Mouse (Mus musculus): ENCODE results near the gene Gm19345.

Gm19345 gene

DNA sequence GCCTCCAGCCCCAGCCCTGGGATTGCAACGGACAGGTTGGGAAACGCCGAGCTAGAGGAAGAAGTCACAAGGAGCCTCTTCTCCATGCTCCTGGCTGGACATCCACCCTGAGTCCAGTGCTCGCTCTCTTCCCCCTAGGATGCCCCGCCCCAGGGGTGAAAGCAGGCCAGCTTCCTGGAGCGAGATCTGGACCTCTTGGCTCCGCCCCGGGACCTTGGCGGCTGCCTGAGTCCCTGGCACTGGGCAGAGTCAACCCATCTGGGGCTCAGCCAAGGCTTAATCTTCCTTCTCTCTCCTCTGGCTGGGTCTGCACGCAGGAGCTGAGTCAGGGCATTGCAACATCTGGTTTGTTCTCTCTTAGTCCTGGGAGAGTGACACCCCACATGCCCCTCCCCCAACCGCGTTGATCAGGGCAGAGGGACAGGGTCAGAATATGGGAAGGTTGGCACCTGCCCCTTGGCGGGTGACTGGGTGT, 21.1 kb upstream of the Gm19345 start:
- DNase-seq: no peak

DNA sequence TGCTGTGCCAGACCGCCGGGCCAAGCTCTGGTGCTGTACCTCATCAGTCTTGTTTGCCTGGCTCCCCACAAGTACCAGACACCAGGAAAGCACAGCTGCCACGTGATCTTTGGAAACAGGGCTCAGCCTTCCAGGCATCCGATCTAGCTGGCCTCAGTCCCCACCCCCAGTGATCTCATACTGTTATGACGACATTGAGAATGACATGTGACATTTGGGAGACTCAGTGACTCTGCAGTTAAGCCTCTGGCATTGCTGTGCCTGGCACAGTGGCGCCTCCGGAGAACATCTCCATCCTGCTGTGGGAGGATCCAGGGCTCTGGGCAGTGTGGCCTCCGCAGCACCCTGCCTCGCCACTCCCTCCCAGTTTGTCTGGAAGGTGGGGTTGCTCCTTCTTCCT, 20.0 kb upstream of the Gm19345 start:
- DNase-seq: no peak

DNA sequence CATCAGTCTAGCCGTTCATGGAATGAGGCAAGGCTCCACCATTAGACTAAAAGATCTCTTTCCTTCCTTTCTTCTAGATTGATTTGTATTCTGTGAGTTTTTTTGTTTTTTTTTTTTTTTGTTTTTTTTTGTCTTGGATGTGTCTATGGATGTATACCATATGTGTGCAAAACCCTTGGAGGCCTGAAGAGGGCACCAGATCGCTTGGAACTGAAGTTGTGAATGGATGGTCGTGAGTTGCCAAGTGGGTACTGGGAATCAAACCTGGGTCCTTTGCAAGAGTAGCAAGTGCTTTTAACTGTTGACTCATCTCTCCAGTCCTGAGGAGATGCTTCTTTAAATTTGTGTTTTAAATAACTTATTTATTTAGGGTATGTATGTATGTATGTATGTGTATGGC, 17.7 kb upstream of the Gm19345 start:
- DNase-seq: no peak

DNA sequence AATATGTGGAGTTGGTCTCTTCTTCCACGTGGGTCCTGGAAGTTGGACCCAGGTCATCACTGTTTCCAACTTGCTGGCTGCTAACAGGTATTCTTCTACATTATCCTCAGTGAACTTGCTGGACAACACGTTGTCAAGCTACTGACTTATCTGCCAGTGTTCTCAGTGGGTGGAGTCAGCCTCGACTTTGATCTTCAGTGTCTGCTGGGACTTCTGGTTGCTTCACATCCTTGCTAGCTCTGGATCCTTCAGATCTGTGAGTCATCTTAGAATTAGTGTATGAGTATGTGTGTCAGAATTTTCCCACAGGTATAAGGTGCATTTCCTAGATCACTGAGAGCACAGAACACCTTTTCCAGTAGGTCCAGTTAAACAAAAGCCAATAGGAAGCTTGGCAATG, 15.0 kb upstream of the Gm19345 start:
- DNase-seq: no peak

DNA sequence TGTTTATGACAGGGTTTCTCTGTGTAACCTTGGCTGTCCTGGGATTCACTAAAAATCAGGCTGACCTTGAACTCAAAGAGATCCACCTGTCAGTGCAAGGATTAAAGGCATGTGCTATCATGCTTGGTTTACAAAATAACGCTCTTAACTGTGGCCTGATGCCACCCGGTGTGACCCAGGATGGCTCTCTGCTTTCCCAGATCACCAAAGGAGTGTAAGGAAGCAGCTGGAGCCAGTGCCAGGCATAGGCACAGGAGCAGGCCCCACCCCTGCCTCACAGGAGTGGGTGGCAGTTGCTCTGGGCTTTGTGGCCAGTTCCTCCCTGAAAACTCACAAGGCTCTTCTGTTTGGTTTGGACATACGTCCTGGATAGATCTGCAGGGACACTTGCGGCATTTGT, 11.4 kb upstream of the Gm19345 start:
- DNase-seq: no peak

DNA sequence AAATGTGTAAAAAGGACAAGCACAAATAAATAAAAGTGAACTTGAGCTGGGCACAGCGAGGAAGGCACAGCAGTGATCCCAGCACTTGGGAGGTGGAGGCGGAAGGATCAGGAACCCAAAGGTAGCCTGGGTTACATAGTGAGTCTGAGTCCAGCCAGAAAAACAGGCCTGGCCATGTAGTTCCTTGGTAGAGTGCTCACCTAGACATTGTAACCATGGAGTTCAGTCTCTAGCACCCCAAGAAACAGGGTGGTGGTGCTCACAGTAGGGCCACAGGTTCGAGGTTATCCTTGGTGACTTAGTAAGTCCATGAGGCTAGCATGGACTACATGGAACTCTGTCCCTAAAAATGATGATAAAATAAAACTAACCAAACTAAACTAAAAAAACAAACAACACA, 10.9 kb upstream of the Gm19345 start:
- no peak for DNase-seq

DNA sequence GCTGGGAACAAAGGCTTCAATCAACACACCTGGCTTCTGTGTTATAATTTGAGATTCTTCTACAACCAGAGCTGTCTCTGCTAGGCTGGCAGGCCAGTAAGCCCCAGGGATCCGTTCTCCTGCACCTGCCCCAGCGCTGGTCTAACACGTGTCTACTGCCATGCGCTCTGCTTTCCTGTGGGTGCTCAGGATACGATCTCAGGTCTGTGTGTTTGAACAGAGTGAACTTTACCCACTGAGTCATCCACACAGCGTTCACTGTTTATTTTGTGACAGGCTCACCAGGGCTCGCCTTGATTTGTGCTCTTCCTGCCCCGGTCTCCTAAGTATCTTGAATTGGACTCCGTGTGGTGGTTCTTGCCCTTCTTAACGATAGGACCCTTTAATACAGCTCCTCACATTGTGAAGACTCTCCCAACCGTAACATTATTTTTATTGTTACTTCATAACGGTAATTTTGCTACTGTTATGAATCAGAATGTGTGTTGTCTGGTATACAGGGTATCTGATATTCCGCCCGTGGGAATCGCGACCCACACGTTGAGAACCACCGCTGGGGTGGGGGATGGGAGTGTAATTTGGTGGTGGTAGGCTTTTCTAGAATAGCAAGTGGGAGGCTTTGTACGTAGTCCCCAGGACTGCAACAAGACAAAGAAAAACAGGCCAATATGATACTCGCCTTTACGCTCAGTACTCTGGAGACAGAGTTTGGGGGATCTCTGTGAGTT, 10.0 kb upstream of the Gm19345 start:
- DNase-seq: no peak

DNA sequence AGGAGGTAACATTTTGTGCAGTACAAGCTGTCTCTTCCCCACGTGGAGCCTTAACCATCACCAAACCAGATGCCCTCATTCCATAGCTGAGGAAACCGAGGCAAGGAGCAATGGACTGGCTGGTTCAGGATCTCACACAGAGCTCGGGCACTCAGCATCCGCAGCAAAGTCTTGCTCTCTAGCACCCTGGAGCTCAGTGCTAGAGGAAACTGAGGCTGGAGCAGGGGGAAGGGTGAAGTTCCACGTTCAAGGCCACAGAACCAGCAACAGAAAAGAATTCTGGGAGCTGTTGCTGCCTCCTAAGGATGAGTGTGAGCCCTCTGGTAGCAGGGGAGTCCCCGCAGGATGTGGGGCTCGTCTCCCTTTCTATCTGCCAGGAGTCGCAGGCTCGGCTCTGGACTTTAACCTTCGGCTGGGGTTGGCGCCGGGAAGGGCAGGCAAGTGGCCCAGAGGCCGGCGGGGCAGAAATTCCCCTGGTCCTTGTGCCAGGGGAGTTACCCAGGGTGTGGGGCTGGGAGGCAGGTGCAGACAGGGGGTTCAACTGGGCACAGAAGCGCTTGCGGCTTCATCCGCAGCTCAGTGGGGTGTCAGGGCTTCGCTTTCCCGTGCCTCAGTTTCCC, 8.8 kb upstream of the Gm19345 start:
- DNase-seq: no peak

DNA sequence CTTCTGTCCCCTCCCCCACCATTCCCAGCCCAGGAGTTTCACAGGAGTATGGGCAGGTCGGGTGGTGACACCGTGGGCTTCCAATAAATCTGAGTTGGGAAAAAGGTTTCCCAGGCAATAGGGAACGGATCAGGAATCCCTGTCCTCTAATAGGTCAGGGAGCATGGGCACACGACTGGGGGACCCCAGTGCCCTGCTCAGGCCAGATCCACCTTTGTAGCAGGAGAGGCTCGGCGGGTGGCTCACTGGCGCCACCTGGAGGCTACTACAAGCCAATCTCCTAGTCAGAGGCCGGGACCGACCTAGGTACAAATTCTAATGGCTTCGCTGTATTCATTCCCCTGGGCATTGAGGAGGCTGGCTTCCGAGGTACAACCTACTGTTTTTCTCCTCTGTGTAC, 8.2 kb upstream of the Gm19345 start:
- peak; percentile 21 for DNase-seq

DNA sequence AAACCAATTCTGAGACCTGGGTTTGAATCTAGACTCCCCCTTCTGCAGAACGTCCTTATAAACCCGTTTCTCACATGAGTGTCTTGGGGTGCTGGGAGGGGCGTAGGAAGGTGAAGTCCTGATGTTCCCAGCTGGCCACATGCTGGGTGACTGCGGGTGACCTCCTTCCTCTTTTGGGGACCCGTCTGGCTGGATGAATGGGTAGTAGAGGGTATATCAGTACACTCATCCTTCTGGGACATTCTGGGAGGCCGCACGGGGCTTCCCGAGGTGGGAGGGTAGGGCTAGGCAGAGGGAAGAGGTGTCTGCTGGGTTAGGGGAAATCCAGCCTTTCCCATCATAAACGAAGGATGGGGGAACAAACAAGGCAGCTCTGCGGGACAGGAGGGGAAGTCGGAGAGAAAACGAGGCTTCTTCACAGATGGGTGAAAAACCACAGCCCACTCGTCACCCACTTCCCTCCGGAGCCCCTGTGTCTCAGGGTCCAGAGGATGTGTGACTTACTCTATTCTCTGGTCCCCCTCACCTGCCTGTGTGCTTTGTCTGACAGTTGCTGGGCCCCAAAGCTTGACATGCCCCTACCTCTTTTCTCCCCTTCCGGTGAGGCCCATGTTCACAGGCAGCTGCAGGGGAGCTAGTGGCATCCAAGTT, 7.2 kb upstream of the Gm19345 start:
- DNase-seq: no peak

DNA sequence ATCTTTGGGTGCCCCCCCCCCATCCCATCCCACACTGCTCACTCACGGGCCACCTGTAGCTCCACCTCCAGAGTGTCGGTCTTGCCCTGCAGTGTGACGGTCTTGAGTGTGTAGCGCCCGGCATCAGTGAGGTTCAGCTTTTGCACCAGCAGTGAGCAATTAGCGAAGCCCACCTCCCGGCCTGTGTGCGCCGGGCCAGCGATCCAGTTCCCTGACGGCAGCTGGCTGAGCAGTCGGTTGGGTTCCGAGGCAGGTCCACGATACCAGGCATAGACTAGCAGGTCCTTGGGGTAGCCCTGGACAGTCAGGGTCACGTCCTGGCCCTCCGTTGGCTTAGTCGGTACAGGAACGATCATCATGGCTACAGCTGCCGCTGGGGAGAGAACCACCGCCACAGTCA, 1.7 kb downstream of the Gm19345 start:
- DNase-seq: no peak

DNA sequence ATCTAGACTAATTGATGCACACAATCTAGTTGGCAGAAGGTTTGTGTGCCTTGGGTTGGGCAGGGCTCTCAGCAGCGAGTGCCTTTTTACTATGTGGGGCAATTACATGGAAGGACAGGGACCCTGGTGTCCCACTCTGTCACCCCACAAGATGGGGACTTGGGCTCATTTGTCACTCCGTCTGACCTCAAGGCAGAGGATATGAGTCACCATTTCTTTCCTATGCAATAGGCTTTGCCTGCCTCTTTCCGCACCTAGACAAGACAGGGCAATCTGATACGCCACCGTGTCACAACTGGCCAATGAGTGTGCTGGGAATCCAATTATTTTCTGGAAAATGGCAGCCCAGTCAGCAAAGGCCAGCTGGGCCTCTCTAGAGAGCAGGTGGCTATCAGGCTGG, 3.9 kb downstream of the Gm19345 start:
- no peak for DNase-seq

DNA sequence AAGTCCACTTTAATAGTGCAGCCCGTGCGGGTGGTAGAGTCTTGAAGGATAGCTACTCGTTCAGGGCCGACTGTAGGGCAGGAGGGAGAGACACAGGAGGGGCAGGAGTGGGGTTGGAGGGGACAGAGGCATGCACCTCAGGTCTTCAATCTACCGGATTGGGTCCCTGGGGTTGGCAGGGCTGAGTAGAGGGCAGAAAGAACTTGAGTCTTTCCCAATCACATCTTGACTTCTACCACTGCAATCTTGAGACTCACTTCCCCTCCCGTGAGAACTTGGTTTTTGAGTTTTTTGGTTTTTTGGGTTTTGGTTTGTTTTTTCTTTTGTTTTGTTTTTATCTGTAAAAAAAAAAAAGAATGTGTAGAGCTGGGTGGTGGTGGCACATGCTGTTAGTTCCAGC, 4.5 kb downstream of the Gm19345 start:
- DNase-seq: no peak

DNA sequence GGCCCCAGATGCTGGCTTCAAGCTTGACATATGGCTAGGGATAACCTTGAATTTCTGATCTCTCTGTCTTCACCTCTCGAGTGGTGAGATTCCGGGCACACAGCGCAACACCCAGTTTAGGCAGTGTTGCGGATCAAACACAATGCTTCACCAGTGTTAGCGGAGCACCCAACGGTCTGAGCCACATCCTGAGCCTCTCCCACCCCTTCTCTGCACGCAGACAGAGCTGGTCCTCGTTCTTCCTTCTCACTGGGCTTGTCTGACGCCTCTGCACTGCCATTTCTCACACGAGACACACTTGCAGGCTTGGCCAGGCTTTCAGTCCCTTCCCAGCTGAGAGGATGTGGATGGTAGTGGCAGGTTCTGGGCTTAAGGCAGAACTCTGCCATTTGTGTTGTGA, 7.9 kb downstream of the Gm19345 start:
- no peak for DNase-seq

DNA sequence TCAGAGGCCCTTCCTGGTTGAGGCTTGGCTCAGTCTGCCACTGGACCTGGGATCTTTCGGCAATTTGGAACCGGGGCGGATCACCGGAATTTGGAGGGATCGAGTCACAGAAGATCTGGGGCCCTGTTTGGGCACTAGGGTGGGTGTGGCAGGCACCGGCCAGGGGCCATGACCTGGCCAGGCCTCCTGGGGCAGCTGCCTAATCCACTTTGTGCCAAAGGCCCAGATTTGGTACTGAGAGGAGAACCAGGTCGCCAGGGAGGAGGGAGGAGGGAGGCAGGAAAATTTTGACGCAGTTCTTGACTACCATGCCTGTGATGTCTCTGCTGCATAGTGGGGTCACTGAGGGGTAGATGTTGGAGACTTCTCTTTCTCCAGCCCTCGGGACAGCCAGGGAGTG, 9.4 kb downstream of the Gm19345 start, which contains the start of gene Ceacam16:
Gene Ceacam16 (minus strand): TSS at position 101 of the 400 bp plus-strand sequence.
- no peak for DNase-seq

DNA sequence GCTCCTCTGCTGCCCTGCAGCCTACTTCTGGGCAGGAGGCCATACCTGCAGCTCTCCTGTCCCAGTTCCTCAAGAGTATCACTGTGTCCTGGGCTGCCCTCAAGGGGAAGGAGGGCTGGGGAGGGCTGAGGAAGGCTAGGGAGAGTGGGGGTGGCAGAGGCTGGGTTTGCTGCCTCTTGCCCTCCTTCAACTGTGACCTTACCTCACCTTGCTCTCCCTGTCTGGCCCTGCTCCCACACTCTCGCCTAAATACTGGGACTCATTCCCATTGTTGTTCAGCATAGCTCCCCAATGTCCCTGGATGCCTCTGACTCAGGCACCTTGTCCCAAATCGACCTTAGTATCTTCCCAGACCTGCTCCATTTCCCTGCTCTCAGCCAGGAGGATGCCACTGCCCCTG, 12.4 kb downstream of the Gm19345 start:
- DNase-seq: no peak

DNA sequence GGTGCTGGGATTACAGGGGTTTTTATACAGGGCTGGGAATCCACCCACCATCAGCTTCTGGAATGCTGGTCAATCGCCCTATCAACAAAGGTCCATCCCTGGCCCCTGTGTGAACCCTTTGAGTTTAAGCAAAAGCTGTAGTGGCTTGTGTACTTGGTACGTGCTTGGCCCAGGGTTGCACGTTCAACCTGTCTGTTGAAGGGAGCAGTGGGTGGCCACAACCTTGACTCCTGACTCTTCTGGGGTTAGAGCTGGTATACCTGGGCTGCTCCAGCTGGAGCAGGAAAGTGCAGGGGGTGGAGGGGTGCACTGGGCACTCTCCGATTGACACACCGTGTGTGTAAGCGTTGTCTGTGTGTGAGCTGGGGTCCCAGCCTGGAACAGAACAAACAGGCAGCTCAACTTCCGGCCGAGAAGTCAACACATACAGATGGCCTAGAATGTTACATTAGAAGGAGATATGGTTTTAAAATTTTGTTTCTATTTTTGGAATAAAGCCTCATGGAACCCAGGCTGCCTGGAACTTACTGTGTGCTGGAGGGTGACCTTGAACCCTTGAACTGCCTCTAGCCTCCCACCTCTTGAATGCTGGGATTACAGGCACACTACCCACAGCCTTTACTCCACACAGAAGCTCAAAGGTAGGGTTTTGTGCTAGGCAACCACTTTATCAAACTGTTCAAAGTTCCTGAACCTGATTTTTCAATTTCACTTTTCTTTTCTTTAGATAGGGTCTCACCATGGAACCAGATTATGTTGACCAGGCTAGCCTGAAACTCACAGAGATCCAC, 13.6 kb downstream of the Gm19345 start:
- DNase-seq: no peak

DNA sequence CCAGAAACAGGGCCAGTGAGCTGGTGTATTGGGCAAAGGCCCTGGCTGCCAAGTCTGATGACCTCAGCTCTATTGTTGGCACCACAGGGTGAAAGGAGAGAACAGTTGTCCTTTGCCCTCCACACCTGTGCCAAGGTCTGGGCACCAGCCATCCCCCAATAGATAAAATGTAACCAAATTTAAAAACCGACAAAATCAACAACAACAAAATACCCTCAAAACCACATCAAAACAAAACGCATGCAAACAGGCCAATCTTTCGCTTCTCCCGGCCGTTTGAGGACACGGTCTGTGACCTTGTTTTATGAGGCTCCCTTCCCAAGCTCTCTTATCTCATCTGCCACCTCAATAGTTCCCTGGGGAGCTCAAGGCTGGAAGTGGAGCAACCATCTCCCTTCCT, 14.7 kb downstream of the Gm19345 start:
- no peak for DNase-seq

DNA sequence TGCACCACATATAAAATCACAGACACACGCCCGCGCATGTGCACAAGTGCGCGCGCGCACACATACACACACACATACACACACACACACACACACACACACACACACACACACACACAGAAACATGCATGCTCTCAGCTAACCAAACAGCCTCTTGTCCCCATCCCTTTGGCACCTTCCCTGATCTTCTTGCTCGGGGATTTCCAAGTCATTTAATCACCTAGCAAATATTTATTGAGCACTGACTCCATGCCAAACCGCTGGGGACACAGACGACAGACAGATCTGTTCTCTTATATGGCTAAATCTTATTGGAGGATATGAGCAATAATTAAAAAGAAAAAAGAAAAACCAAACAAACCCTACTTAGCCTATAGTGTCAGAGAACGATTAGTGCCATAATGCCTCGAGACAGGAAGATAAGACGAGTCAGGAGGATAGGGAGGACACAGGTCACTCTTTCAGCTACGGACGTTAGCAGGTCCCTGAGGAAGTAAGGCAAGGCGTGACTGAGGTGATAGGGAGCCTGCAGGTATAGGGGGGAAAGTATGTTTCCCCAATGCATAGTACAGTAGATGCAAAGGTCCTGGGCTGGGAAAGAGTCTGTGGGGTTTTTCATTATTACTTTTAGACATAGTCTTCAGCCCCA, 16.1 kb downstream of the Gm19345 start:
- DNase-seq: no peak

DNA sequence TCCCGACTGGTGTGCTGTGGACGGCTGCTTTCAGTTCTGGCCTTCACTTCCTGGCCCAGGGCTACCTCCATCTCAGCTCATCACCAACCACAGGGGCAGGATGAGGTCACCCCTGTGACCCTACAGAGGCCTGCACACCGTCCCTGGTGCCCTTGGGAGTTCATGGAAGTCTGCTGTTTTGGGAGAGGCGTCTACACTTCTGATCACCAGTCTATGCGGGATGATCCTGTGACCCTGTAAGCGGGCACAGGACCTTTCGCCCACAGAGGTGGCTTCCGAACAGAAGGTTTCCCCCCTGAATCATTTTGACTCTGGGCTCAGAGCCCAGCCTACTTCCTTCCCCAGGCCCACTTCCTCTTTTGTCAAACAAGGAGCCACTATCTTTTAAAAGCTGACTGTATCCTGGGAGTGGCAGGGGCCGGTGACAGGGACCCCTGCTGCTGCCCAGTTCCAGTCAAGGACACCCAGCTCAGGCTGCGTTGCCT, 19.4 kb downstream of the Gm19345 start:
- no peak for DNase-seq

DNA sequence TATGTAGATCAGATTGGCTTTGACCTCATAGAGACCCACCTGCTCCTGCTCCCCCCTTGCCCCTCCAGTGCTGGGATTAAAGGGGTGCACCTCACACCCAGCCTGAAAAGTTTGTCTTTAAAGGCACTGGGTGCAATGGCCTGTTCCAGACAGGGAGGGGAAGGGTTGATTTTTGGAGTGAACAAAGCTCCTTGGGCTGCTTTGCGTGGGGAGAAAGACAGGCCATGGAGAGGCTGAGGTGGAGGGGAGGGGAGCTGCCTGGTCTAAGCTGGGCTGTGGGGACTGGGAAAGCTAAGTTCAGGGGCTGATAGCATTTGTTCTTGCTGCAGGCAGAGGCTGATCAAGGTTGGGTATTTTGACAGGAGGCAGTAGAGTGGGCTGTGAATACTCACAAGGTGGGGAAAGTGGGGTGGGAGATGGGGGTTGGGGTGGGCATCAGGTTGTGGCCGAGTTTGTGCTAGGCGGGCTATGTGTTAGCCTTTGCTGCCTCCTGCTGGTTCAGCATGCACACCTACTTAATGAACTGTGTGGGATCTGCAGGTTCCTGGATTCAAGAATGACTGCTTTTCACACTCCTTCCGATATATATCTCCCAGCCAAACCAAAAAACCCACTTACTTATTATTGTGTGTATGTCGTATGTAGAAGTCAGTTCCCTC, 20.3 kb downstream of the Gm19345 start:
- no peak for DNase-seq
